Mouse (Mus musculus) adrenal gland (tissue): ENCODE results near the gene Spata25.
"Not testable (repeated sequence)": the region's sequence is repeated elsewhere in the genome, so short reads cannot be mapped to it uniquely, and the experiment has no call there.

Experiments
- intact Hi-C: fragments of 180-260 bp; cut with DNase I; formaldehyde crosslinking; loops from one replicate; pipeline ENCODE4 v1.15.1; 2025

The Spata25 gene

GRCm38 (mm10) chr2:164855572-164855971 is 27.2 kb upstream of the Spata25 start:
- intact Hi-C loops = not testable (repeated sequence)

GRCm38 (mm10) chr2:164850061-164850460 is 21.7 kb upstream of the Spata25 start:
- intact Hi-C loops = no loop called here

GRCm38 (mm10) chr2:164845782-164846181 is 17.4 kb upstream of the Spata25 start:
- intact Hi-C loops = no loop called here

- intact Hi-C loops = no loop called here
Observed at GRCm38 (mm10) chr2:164835164-164835563, 6.8 kb upstream of the Spata25 start.

GRCm38 (mm10) chr2:164834531-164834930 is 6.2 kb upstream of the Spata25 start:
- intact Hi-C loops = loop anchor here (5.0 kb wide), 2 partner anchors 38 to 63 kb away; no protein-coding TSS in a partner anchor

GRCm38 (mm10) chr2:164833314-164833959 is 5.1 kb upstream of the Spata25 start, which contains the start of gene Neurl2:
Neurl2 (minus strand) TSS chr2:164833456.
- intact Hi-C loops = loop anchor here (5.0 kb wide), 2 partner anchors 39 to 64 kb away; no protein-coding TSS in a partner anchor

GRCm38 (mm10) chr2:164832748-164833301 is 4.5 kb upstream of the Spata25 start, which contains the start of gene Ctsa:
Ctsa (plus strand) TSS chr2:164832873.
- intact Hi-C loops = loop anchor here (5.0 kb wide), 2 partner anchors 39 to 64 kb away; no protein-coding TSS in a partner anchor

- intact Hi-C loops = loop anchor here (5.0 kb wide), 2 partner anchors 40 to 65 kb away; no protein-coding TSS in a partner anchor
Observed at GRCm38 (mm10) chr2:164832032-164832747, 3.9 kb upstream of the Spata25 start.

- intact Hi-C loops = loop anchor here (5.0 kb wide), 2 partner anchors 41 to 66 kb away; no protein-coding TSS in a partner anchor
Observed at GRCm38 (mm10) chr2:164831029-164831428, 2.7 kb upstream of the Spata25 start.

- intact Hi-C loops = no loop called here
Observed at GRCm38 (mm10) chr2:164829090-164829489, 753 bp upstream of the Spata25 start.

GRCm38 (mm10) chr2:164827146-164827850 is 1.0 kb downstream of the Spata25 start:
- intact Hi-C loops = no loop called here

GRCm38 (mm10) chr2:164825521-164825920 is 2.8 kb downstream of the Spata25 start:
- intact Hi-C loops = no loop called here

GRCm38 (mm10) chr2:164823969-164824368 is 4.4 kb downstream of the Spata25 start:
- intact Hi-C loops = no loop called here

- intact Hi-C loops = no loop called here
Observed at GRCm38 (mm10) chr2:164823181-164823585, 5.2 kb downstream of the Spata25 start.

GRCm38 (mm10) chr2:164822636-164823165 is 5.6 kb downstream of the Spata25 start, which contains the start of gene Zswim1:
Zswim1 (plus strand) TSS chr2:164822686.
- intact Hi-C loops = no loop called here

GRCm38 (mm10) chr2:164821060-164821459 is 7.3 kb downstream of the Spata25 start:
- intact Hi-C loops = no loop called here

GRCm38 (mm10) chr2:164817703-164818102 is 10.6 kb downstream of the Spata25 start:
- intact Hi-C loops = no loop called here

GRCm38 (mm10) chr2:164817206-164817605 is 11.1 kb downstream of the Spata25 start:
- intact Hi-C loops = no loop called here

- intact Hi-C loops = no loop called here
Observed at GRCm38 (mm10) chr2:164815821-164816220, 12.5 kb downstream of the Spata25 start.

GRCm38 (mm10) chr2:164815348-164815747 is 13.0 kb downstream of the Spata25 start:
- intact Hi-C loops = no loop called here

- intact Hi-C loops = no loop called here
Observed at GRCm38 (mm10) chr2:164813557-164813956, 14.8 kb downstream of the Spata25 start.
